Mouse (Mus musculus) hindbrain, embryonic 12.5 days (tissue): Measurements from ENCODE around the gene Mrps15. TPM values are rescaled to one million over a fixed set of nuclear protein-coding genes. Genes with fewer than 3 reads are reported as not detected.

Source experiments
- ATAC-seq: fragments of 200-750 bp; cut with Nextera tagmentation; 2 replicates; pipeline ENCODE4 v1.8.0; 2017; ENCODE audit warnings: moderate TSS enrichment; ENCODE audit not compliant: low FRiP score
- H3K27ac ChIP-seq: fragments of 300-500 bp; sonication (generic); 2 replicates; pipeline ENCODE4 v1.5.1; 2016; ENCODE audit warnings: mild to moderate bottlenecking
- H3K27me3 ChIP-seq: fragments of 300-500 bp; sonication (generic); 2 replicates; pipeline ENCODE4 v1.6.1; 2016; ENCODE audit warnings: mild to moderate bottlenecking
- H3K36me3 ChIP-seq: fragments of 300-500 bp; sonication (generic); 2 replicates; pipeline ENCODE4 v1.6.1; 2016; ENCODE audit warnings: mild to moderate bottlenecking
- H3K4me1 ChIP-seq: fragments of 300-500 bp; sonication (generic); 2 replicates; pipeline ENCODE4 v1.6.1; 2016
- H3K4me2 ChIP-seq: fragments of 300-500 bp; sonication (generic); replicated peaks from 2 replicates; pipeline ENCODE4 v1.6.1; 2016; ENCODE audit warnings: mild to moderate bottlenecking
- H3K4me3 ChIP-seq: fragments of 300-500 bp; sonication (generic); 2 replicates; pipeline ENCODE4 v1.5.1; 2016; ENCODE audit warnings: mild to moderate bottlenecking
- H3K9ac ChIP-seq: fragments of 300-500 bp; sonication (generic); 2 replicates; pipeline ENCODE4 v1.6.1; 2016; ENCODE audit warnings: mild to moderate bottlenecking, moderate library complexity
- H3K9me3 ChIP-seq: fragments of 300-500 bp; sonication (generic); replicated peaks from 2 replicates; pipeline ENCODE4 v1.6.1; 2016; ENCODE audit warnings: mild to moderate bottlenecking
- WGBS: fragments of 180-500 bp; shearing (Covaris S2); methylation state at CpG from one replicate; pipeline ENCODE4 v1.1.7; 2016; 5-methylcytosine and 5-hydroxymethylcytosine counted together
- polyA plus RNA-seq: library from polyadenylated mRNA; unstranded; fragments of >200 nt; fragmentation: Nextera tagmentation; extraction: Ambion mirVana; gene quantifications from 2 replicates; pipeline ENCODE4 v1.2.1, GENCODE M21; 2016

Gene Mrps15
- 133 and 140 TPM in 2 replicates for polyA plus RNA-seq

GRCm38 (mm10) chr4:126046851-126047585 lies at the start of gene Mrps15:
Gene Mrps15, plus strand, starts transcription at chr4:126046925.
- Histone ChIP-seq H3K36me3 (peaks cover 24% of the 10 kb centered on the region), H3K9ac (peak within 1 kb of the TSS; percentile 78), H3K4me1 (peaks cover 11% of the 10 kb centered on the region), H3K4me2 (peak within 1 kb of the TSS; percentile 91), H3K27me3 (no peaks in the 10 kb centered on the region), H3K9me3 (no peaks in the 10 kb centered on the region), H3K4me3 (peak within 1 kb of the TSS; percentile 78), H3K27ac (peak within 1 kb of the TSS; percentile 83)
- under 1% methylated on average over 56 of the region's 56 CpGs for WGBS
- peak; percentile 94 for ATAC-seq

GRCm38 (mm10) chr4:125997826-125998225 lies 48.9 kb upstream of the Mrps15 start:
- H3K4me1 ChIP-seq = no peaks in the 10 kb centered on the region
- no peaks in the 10 kb centered on the region for H3K36me3 ChIP-seq
- H3K4me3 ChIP-seq = no peak overlapping the region
- no peak overlapping the region for H3K9ac ChIP-seq
- 0 out of 2 replicates have a peak, but pooled peaks cover 3% of the 10 kb centered on the region for H3K27me3 ChIP-seq
- peaks cover 27% of the 10 kb centered on the region for H3K9me3 ChIP-seq
- no peak overlapping the region for H3K27ac ChIP-seq
- 89% methylated on average over 2 of the region's 2 CpGs for WGBS
- ATAC-seq = no peak
- no peak overlapping the region for H3K4me2 ChIP-seq

GRCm38 (mm10) chr4:126001311-126002199 lies 45.2 kb upstream of the Mrps15 start:
- Histone ChIP-seq H3K36me3 (no peaks in the 10 kb centered on the region), H3K27me3 (no peaks in the 10 kb centered on the region), H3K9ac (no peak overlapping the region), H3K4me2 (no peak overlapping the region), H3K27ac (no peak overlapping the region), H3K9me3 (peaks cover 24% of the 10 kb centered on the region), H3K4me1 (no peaks in the 10 kb centered on the region), H3K4me3 (no peak overlapping the region)
- no peak for ATAC-seq
- WGBS = 84% methylated on average over 12 of the region's 12 CpGs

DNA sequence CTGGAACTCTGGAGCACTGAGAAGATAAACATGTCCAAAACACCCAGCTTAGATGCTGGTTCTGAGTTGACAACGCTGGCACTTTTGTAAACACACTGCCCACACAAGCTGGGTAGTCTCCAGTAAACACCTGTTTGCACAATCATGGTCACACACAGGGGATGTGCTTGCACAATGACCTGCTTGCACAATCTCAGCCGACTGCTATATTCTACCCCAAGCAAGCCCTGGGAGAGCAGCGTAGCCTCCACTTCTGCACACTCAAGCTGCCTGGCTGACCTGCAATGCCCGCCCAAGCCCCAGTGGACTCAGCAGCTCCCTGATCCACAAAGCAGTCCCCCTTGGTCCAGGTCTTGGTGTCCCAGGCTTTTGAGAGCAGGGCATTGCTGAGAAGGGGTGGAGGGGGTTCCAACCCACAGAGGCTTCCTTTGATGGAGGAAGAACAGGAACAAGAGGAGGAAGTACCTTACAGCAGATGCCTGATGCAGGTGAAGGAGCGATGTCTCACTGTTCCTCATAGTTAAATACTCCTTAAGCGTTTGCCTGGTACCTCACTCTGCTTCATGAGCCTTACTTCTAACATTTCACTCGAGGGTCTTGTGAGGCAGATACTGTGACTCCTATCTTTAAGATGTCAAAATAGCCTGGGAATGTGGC lies 28.9 kb upstream of the Mrps15 start:
- ATAC-seq = no peak
- 88% methylated on average over 7 of the region's 7 CpGs for WGBS
- Histone ChIP-seq H3K4me3 (no peak overlapping the region), H3K4me2 (no peak overlapping the region), H3K27me3 (no peaks in the 10 kb centered on the region), H3K4me1 (no peaks in the 10 kb centered on the region), H3K27ac (no peak overlapping the region), H3K9me3 (no peaks in the 10 kb centered on the region), H3K36me3 (no peaks in the 10 kb centered on the region), H3K9ac (no peak overlapping the region)

DNA sequence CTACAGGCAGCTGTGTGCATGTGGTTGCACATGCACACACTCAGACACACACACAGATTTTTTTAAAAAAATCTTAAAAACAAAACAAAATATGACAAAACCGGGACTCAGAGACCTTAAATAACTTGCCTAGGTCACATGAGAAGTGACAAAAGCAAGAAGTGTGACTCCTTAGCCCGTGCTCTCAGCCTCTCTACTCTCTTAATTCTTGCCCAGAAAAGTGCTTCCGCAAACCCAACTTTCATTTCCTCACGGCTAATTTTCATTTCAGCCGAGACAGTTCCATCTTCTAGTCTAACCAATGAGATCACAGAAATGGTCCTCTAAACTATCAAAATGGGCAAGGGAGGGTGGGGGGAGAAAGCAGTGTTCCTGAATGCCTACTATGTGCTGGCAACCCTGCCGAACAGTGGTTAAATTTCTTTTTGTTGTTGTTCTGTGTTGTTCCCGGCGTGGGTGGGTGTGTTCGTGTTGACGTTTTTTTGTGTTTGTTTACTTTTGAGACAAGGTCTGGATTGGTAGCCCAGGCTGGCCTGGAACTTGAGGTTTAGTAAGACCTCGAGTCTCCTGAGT lies 27.7 kb upstream of the Mrps15 start:
- Histone ChIP-seq H3K4me3 (no peak overlapping the region), H3K4me1 (no peaks in the 10 kb centered on the region), H3K36me3 (no peaks in the 10 kb centered on the region), H3K4me2 (no peak overlapping the region), H3K9me3 (no peaks in the 10 kb centered on the region), H3K9ac (no peak overlapping the region), H3K27me3 (no peaks in the 10 kb centered on the region), H3K27ac (no peak overlapping the region)
- ATAC-seq = no peak
- 78% methylated on average over 11 of the region's 11 CpGs for WGBS

DNA sequence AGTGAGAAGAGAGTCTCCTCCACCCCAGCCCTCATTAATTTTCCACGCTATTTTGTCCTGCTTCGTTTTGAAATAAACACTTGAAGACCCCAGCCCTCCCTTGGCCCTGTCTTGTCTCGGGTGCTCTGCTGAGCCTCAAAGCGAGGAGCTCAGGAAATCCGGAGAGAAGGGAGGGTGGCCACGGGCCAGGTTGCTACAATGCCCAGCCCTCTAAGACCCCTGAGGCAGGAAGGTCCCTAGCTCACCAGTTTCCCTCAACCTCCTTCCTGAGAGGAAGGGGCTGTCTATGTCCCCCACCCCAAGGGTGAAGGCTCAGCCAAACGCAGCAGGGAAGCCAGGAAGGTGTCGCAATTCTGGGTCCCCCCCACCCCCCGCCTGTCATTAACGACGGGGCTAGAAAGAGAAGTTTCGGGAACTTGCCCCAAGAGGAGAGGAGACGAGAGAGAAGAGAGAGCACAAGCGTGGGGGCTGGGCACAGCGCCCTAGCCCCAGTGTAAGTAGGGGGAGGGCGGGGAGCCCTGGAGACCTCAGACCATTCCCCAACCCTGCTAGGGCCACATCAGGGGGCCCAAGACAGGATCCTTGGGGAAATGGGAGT lies 22.3 kb upstream of the Mrps15 start, which contains the start of gene Csf3r:
Gene Csf3r (plus strand): TSS at position 248 of the 598 bp plus-strand sequence.
- no peak within 1 kb of the TSS for H3K4me3 ChIP-seq
- H3K9ac ChIP-seq = no peak within 1 kb of the TSS
- H3K27me3 ChIP-seq = 0 out of 2 replicates have a peak, but pooled peaks cover 3% of the 10 kb centered on the region
- no peak for ATAC-seq
- H3K4me1 ChIP-seq = no peaks in the 10 kb centered on the region
- no peak within 1 kb of the TSS for H3K27ac ChIP-seq
- no peaks in the 10 kb centered on the region for H3K9me3 ChIP-seq
- H3K36me3 ChIP-seq = no peaks in the 10 kb centered on the region
- 56% methylated on average over 16 of the region's 16 CpGs for WGBS
- no peak within 1 kb of the TSS for H3K4me2 ChIP-seq

DNA sequence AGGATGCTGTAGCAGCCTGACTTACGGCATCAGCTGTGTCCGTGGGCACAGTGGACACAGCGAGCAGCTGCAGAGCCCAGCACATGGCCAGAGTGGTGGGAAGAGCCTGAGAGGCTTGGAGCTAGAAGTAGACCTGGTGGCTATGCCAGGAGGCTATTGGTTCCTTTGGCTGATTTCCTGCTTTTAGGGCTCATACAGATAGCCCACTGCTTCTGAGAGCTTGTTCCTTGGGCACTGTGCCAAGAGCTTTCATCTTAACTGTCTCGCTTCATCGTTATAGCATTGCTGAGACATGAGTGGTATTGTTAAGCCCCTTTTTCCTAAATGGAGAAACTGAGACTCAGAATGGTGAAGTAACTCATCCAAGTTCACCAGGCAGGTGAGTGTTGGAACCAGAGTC lies 20.9 kb upstream of the Mrps15 start:
- Histone ChIP-seq H3K27ac (no peak overlapping the region), H3K4me2 (no peak overlapping the region), H3K36me3 (no peaks in the 10 kb centered on the region), H3K9ac (no peak overlapping the region), H3K4me1 (no peaks in the 10 kb centered on the region), H3K4me3 (no peak overlapping the region), H3K27me3 (0 out of 2 replicates have a peak, but pooled peaks cover 3% of the 10 kb centered on the region), H3K9me3 (no peaks in the 10 kb centered on the region)
- 95% methylated on average over 5 of the region's 5 CpGs for WGBS
- ATAC-seq = no peak

- Histone ChIP-seq H3K27ac (no peak overlapping the region), H3K4me3 (no peak overlapping the region), H3K36me3 (no peaks in the 10 kb centered on the region), H3K4me2 (no peak overlapping the region), H3K9ac (no peak overlapping the region), H3K4me1 (no peaks in the 10 kb centered on the region), H3K9me3 (no peaks in the 10 kb centered on the region), H3K27me3 (0 out of 2 replicates have a peak, but pooled peaks cover 3% of the 10 kb centered on the region)
- ATAC-seq = no peak
- WGBS = 96% methylated on average over 3 of the region's 3 CpGs
Observed at GRCm38 (mm10) chr4:126027980-126028379, 18.7 kb upstream of the Mrps15 start.

GRCm38 (mm10) chr4:126029042-126029441 lies 17.7 kb upstream of the Mrps15 start:
- no peak overlapping the region for H3K4me3 ChIP-seq
- H3K4me2 ChIP-seq = no peak overlapping the region
- H3K27ac ChIP-seq = no peak overlapping the region
- WGBS = 68% methylated on average over 3 of the region's 3 CpGs
- no peaks in the 10 kb centered on the region for H3K4me1 ChIP-seq
- ATAC-seq = no peak
- H3K9me3 ChIP-seq = no peaks in the 10 kb centered on the region
- H3K9ac ChIP-seq = no peak overlapping the region
- H3K27me3 ChIP-seq = 0 out of 2 replicates have a peak, but pooled peaks cover 3% of the 10 kb centered on the region
- no peaks in the 10 kb centered on the region for H3K36me3 ChIP-seq

GRCm38 (mm10) chr4:126030705-126031104 lies 16.0 kb upstream of the Mrps15 start:
- Histone ChIP-seq H3K27me3 (no peaks in the 10 kb centered on the region), H3K4me2 (no peak overlapping the region), H3K4me3 (no peak overlapping the region), H3K9ac (no peak overlapping the region), H3K36me3 (no peaks in the 10 kb centered on the region), H3K4me1 (no peaks in the 10 kb centered on the region), H3K9me3 (no peaks in the 10 kb centered on the region), H3K27ac (no peak overlapping the region)
- no peak for ATAC-seq
- 78% methylated on average over 5 of the region's 5 CpGs for WGBS

DNA sequence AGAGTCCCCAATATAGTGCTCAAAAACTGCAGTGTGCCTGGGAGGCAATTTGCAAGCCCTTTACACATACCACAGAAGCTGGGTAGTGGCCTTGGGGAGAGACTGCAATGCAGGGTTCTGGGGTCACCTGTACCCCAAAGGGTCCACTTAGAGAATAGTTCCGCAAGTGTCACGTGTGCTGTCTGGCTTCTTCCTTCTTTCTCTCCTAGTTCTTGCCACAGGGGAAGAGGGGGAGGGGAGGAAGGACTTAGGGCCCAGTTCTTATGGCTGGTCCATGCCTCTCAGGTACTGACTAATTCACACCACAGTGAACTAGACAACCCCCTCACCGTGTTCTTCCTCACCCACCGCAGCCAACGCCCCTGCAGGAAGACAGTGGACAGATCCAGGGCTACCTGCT lies 11.3 kb upstream of the Mrps15 start:
- H3K27ac ChIP-seq = no peak overlapping the region
- WGBS = 85% methylated on average over 5 of the region's 5 CpGs
- H3K36me3 ChIP-seq = no peaks in the 10 kb centered on the region
- no peak overlapping the region for H3K4me2 ChIP-seq
- H3K4me1 ChIP-seq = no peaks in the 10 kb centered on the region
- H3K9me3 ChIP-seq = no peaks in the 10 kb centered on the region
- no peak overlapping the region for H3K4me3 ChIP-seq
- H3K27me3 ChIP-seq = no peaks in the 10 kb centered on the region
- no peak for ATAC-seq
- H3K9ac ChIP-seq = no peak overlapping the region
